Mouse (Mus musculus) embryonic facial prominence, embryonic 14.5 days (tissue): Measurements from ENCODE around the gene Hunk. TPM values are rescaled to one million over a fixed set of nuclear protein-coding genes. Genes with fewer than 3 reads are reported as not detected.
A peak's percentile ranks its signal among the peaks of the same experiment; 100 is the strongest.

Experiments used
- ATAC-seq: fragments of 200-750 bp; cut with Nextera tagmentation; 2 replicates; pipeline ENCODE4 v1.8.0; 2017; ENCODE audit warnings: low read depth, moderate number of reproducible peaks, moderate TSS enrichment
- DNase-seq: peaks from one replicate; pipeline ENCODE4 v3.0.0-alpha.2; 2015; ENCODE audit warnings: low spot score
- H3K27ac ChIP-seq: fragments of 300-500 bp; sonication (generic); replicated peaks from 2 replicates; pipeline ENCODE4 v1.5.1; 2014; ENCODE audit warnings: low read depth, mild to moderate bottlenecking, low read length, moderate library complexity
- H3K27me3 ChIP-seq: fragments of 300-500 bp; sonication (generic); replicated peaks from 2 replicates; pipeline ENCODE4 v1.6.1; 2014; ENCODE audit warnings: low read length; ENCODE audit not compliant: control insufficient read depth, insufficient read depth
- H3K36me3 ChIP-seq: fragments of 300-500 bp; sonication (generic); 2 replicates; pipeline ENCODE4 v1.6.1; 2014; ENCODE audit warnings: low read length, mixed read lengths; ENCODE audit not compliant: control insufficient read depth, insufficient read depth
- H3K4me1 ChIP-seq: fragments of 300-500 bp; sonication (generic); 2 replicates; pipeline ENCODE4 v1.6.1; 2014; ENCODE audit warnings: antibody characterized with exemption, low read length; ENCODE audit not compliant: control insufficient read depth, insufficient read depth
- H3K4me2 ChIP-seq: fragments of 300-500 bp; sonication (generic); 2 replicates; pipeline ENCODE4 v1.6.1; 2014; ENCODE audit warnings: low read depth, mild to moderate bottlenecking, low read length, moderate library complexity, mixed read lengths
- H3K4me3 ChIP-seq: fragments of 300-500 bp; sonication (generic); 2 replicates; pipeline ENCODE4 v1.5.1; 2014; ENCODE audit warnings: low read depth, mild to moderate bottlenecking, low read length
- H3K9ac ChIP-seq: fragments of 300-500 bp; sonication (generic); 2 replicates; pipeline ENCODE4 v1.6.1; 2014; ENCODE audit warnings: low read depth, mild to moderate bottlenecking, low read length, moderate library complexity, mixed read lengths
- H3K9me3 ChIP-seq: fragments of 300-500 bp; sonication (generic); 2 replicates; pipeline ENCODE4 v1.6.1; 2016; ENCODE audit warnings: low read length; ENCODE audit not compliant: control insufficient read depth
- WGBS: fragments of 180-500 bp; shearing (Covaris S2); extraction: QIAGEN DNeasy Blood & Tissue Kit; methylation state at CpG from one replicate; pipeline ENCODE4 v1.1.7; 2014; 5-methylcytosine and 5-hydroxymethylcytosine counted together
- polyA plus RNA-seq: library from polyadenylated mRNA; unstranded; fragments of >200 nt; fragmentation: Nextera tagmentation; extraction: Ambion mirVana; gene quantifications from 2 replicates; pipeline ENCODE4 v1.2.1, GENCODE M21; 2014

Gene Hunk
- polyA plus RNA-seq, 1 experiment from 2014 or later, result 9.7 TPM

DNA sequence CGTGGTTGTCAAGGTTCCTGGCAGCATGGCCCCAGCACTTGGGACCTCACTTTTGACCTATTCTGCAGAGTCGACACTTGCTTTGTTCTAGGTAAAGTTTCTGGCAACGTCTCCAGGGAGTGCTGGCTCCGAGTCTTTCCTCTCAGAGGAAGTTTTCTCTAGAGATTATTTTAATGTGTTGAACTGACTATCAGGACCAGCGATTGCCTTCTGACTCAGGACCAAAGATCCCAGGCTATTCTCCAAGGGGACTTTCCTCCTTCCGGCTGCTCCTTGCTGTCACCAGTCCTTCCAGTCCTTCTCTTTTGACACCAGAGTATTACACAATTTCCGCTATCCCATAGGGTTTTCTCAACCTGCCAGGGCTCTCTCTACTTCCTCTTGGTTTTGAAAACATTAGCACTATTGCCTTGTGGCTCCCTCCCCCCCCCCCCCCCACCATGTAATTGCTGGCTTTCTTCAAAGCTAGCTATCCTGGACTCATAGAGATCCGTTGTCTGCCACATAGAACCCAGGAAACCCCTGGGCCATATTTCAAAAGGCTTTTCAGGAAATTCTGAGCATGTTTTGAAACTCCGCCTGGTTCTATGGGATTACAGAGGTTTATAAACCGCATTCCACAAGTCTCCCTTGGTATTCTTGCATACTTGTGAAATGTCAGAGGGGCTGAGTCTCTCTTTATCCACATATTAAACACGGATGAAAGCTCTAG lies 73.2 kb downstream of the Hunk start:
- no peak overlapping the region for H3K9ac ChIP-seq
- DNase-seq, result peak; percentile 92
- peak overlapping the region; percentile 42 for H3K27ac ChIP-seq
- H3K4me1 ChIP-seq, result peaks cover 27% of the 10 kb centered on the region
- peak; percentile 23; the same call in 1 of the 2 replicates for ATAC-seq
- no peak overlapping the region for H3K4me2 ChIP-seq
- peaks cover 39% of the 10 kb centered on the region for H3K36me3 ChIP-seq
- WGBS, result 19% methylated on average over 11 of the region's 11 CpGs
- H3K4me3 ChIP-seq, result no peak overlapping the region
- no peaks in the 10 kb centered on the region for H3K27me3 ChIP-seq
- no peaks in the 10 kb centered on the region for H3K9me3 ChIP-seq

DNA sequence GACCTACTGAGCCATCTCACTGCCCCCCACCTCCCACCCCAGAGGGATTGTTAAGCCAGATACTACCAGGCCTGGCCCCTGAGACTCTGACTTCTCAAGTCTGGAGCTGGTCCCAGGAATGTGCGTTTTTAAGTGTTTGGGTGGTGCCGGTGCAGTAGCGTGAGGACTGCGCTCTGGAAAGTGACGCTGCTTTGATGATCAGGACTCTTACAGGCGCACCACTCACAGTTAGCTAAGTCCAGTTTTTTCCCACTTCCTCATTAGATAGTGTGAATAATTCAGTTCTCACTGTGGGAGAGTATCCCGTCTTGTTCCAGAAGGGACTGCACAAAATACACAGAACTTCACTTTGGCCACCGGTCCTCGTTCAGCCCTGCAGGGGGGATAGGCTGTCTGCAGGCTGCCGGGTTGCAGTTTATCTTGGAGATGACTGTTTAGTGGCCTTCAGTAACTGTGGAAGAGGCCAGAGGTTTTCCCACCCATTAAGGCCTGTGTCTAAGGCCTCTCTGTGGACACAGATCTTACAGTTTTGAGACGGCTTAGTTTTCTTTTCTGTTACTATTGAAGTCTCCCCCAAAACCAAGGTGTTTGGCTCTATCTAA lies 75.6 kb downstream of the Hunk start:
- no peak for ATAC-seq
- 55% methylated on average over 11 of the region's 11 CpGs for WGBS
- H3K27me3 ChIP-seq, result no peaks in the 10 kb centered on the region
- H3K36me3 ChIP-seq, result peaks cover 39% of the 10 kb centered on the region
- no peak overlapping the region for H3K9ac ChIP-seq
- no peak overlapping the region for H3K4me3 ChIP-seq
- H3K9me3 ChIP-seq, result peaks cover 4% of the 10 kb centered on the region; the same call in 1 of the 2 replicates
- H3K27ac ChIP-seq, result no peak overlapping the region; the same call in 1 of the 2 replicates
- H3K4me1 ChIP-seq, result peaks cover 27% of the 10 kb centered on the region
- no peak overlapping the region for H3K4me2 ChIP-seq
- peak; percentile 22 for DNase-seq

DNA sequence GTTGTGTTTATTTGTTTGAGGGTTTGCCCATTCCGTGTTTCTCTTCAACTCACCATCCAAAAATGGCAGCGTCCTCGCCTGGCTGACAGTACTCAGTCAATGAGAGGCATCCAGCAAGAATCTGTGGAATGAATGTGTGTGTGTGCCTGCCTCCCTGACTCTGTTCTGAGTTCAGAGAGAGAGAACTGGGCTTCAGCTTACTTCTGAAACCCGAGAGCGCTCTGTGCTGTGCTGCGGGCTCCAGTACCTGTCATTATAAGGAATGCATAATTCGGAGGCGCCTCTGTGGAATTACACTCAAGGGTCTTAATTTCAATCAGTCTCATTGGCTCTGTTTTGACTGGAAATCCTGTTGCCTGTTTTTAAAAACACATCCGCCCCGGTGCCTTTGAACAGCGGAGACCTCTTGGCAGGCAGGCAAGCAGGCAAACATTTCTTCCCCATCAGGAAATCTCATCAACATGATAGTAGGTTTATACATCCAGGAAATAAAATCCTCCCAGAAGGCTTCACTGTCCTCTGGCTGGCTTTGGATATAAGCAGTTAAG lies 77.0 kb downstream of the Hunk start:
- Histone ChIP-seq H3K9ac (no peak overlapping the region), H3K36me3 (peaks cover 42% of the 10 kb centered on the region), H3K4me1 (peaks cover 27% of the 10 kb centered on the region), H3K4me3 (no peak overlapping the region), H3K4me2 (no peak overlapping the region), H3K9me3 (peaks cover 4% of the 10 kb centered on the region; the same call in 1 of the 2 replicates), H3K27me3 (no peaks in the 10 kb centered on the region), H3K27ac (peak overlapping the region; percentile 50; the same call in 1 of the 2 replicates)
- WGBS, result 27% methylated on average over 11 of the region's 11 CpGs
- DNase-seq (peak; percentile 87), ATAC-seq (peak; percentile 86)

DNA sequence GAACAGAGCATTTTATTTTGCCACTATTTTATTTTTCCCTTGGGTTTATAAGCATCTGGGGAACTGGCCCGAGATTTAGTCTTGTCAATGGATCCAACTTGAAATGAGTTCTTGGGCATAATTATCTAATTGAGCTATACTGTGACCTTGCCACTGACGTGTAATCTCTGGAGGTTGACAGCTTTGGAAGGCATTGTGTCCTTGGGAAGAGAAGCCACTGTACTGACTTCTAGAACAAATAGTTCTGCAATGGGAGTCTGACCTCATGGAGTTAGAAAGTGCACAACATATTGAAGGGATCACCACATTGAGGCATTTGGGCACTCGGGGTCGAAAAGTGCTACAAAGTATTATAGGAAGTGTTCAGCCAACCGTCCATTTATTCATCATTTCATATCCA lies 79.3 kb downstream of the Hunk start:
- Histone ChIP-seq H3K9ac (no peak overlapping the region), H3K27me3 (no peaks in the 10 kb centered on the region), H3K27ac (no peak overlapping the region), H3K9me3 (peaks cover 4% of the 10 kb centered on the region; the same call in 1 of the 2 replicates), H3K36me3 (peaks cover 60% of the 10 kb centered on the region), H3K4me2 (no peak overlapping the region), H3K4me1 (peaks cover 17% of the 10 kb centered on the region; the same call in 1 of the 2 replicates), H3K4me3 (no peak overlapping the region)
- DNase-seq, result no peak
- WGBS, result 88% methylated on average over 5 of the region's 5 CpGs
- no peak for ATAC-seq

- Histone ChIP-seq H3K9ac (no peak overlapping the region), H3K36me3 (peaks cover 80% of the 10 kb centered on the region), H3K27me3 (no peaks in the 10 kb centered on the region), H3K4me3 (no peak overlapping the region), H3K4me1 (no peaks in the 10 kb centered on the region), H3K9me3 (peaks cover 4% of the 10 kb centered on the region; the same call in 1 of the 2 replicates), H3K27ac (peak overlapping the region; percentile 61), H3K4me2 (no peak overlapping the region)
- DNase-seq (no peak), ATAC-seq (peak; percentile 35)
- 68% methylated on average over 5 of the region's 5 CpGs for WGBS
Measured at GRCm38 (mm10) chr16:90468286-90468685, 82.5 kb downstream of the Hunk start.

DNA sequence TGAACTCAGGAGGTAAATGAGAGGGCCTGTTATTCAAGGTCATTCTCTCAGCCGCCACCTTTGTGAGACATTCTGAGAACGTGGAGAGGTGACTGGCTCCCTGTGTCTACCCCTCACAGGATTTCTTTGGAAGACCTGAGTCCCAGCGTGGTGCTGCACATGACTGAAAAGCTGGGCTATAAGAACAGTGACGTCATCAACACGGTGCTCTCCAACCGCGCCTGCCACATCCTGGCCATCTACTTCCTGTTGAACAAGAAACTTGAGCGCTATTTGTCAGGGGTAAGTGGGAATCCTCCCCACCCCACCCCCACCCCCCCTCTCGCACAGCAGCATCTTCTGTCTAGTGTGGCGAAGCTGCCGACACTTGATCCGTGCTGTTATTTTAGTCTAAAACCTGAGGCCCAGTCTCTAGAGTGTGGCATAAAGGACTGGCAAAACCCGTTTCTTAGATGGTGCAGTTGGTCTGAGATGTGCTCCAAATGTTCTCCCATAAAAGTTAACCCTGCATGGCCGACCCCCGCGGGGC lies 90.0 kb downstream of the Hunk start:
- no peak overlapping the region for H3K4me2 ChIP-seq
- ATAC-seq (peak; percentile 64), DNase-seq (peak; percentile 50)
- H3K9ac ChIP-seq, result no peak overlapping the region
- H3K4me1 ChIP-seq, result no peaks in the 10 kb centered on the region
- peaks cover 90% of the 10 kb centered on the region for H3K36me3 ChIP-seq
- 83% methylated on average over 16 of the region's 16 CpGs for WGBS
- H3K27me3 ChIP-seq, result no peaks in the 10 kb centered on the region
- H3K4me3 ChIP-seq, result no peak overlapping the region
- no peak overlapping the region for H3K27ac ChIP-seq
- peaks cover 5% of the 10 kb centered on the region; the same call in 1 of the 2 replicates for H3K9me3 ChIP-seq

DNA sequence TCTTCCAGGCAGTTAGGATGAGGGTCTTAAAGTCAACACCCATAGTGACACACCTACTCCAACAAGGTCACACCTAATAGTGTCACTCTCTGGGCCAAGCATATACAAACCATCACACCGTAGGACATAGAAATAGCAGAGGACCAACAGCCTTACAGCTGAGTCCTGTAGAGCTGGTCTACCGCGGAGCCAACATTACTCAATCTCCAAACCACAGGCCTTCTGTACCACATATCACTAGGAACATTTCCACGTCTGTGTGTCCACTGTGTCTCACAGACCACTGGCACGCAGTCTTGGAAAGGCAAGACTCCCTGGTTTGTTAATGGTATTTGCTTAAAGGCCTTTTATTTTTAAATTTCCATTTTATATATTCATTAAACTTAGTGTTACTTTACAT lies 95.8 kb downstream of the Hunk start:
- Histone ChIP-seq H3K4me3 (no peak overlapping the region), H3K27me3 (no peaks in the 10 kb centered on the region), H3K4me1 (no peaks in the 10 kb centered on the region), H3K9me3 (peaks cover 4% of the 10 kb centered on the region; the same call in 1 of the 2 replicates), H3K36me3 (peaks cover 94% of the 10 kb centered on the region), H3K9ac (no peak overlapping the region), H3K4me2 (no peak overlapping the region), H3K27ac (no peak overlapping the region)
- no peak for DNase-seq
- WGBS, result 93% methylated on average over 5 of the region's 5 CpGs
- ATAC-seq, result no peak

- H3K9me3 ChIP-seq, result no peaks in the 10 kb centered on the region
- no peak overlapping the region for H3K4me2 ChIP-seq
- H3K27ac ChIP-seq, result no peak overlapping the region
- peaks cover 92% of the 10 kb centered on the region for H3K36me3 ChIP-seq
- 90% methylated on average over 6 of the region's 6 CpGs for WGBS
- H3K4me1 ChIP-seq, result no peaks in the 10 kb centered on the region
- H3K9ac ChIP-seq, result no peak overlapping the region
- no peak for ATAC-seq
- H3K4me3 ChIP-seq, result no peak overlapping the region
- H3K27me3 ChIP-seq, result no peaks in the 10 kb centered on the region
- no peak for DNase-seq
Measured at GRCm38 (mm10) chr16:90483341-90483740, 97.5 kb downstream of the Hunk start.
